Mouse (Mus musculus) G1E (cell line): ENCODE data around the gene Adgrb3. TPM values are rescaled to one million over a fixed set of nuclear protein-coding genes. Genes with fewer than 3 reads are reported as not detected.

Source experiments
- ATAC-seq: 2 replicates; pipeline ENCODE4 v1.8.0; 2016; ENCODE audit warnings: mild to moderate bottlenecking; ENCODE audit not compliant: insufficient number of reproducible peaks, poor library complexity, low FRiP score, severe bottlenecking; ENCODE audit errors: extremely low read depth
- DNase-seq: peaks from one replicate; pipeline ENCODE4 v3.0.0; 2012; ENCODE audit warnings: low spot score
- H3K27me3 ChIP-seq: 2 replicates; pipeline ENCODE4 v1.6.1; 2012; ENCODE audit warnings: mild to moderate bottlenecking, low read length, inconsistent platforms; ENCODE audit not compliant: insufficient read depth
- H3K36me3 ChIP-seq: replicated peaks from 2 replicates; pipeline ENCODE3; 2012; ENCODE audit warnings: mild to moderate bottlenecking, inconsistent platforms
- H3K4me1 ChIP-seq: 2 replicates; pipeline ENCODE4 v1.6.1; 2012; ENCODE audit warnings: low read depth, low read length, inconsistent platforms, mixed read lengths; ENCODE audit not compliant: insufficient read depth
- H3K4me3 ChIP-seq: 2 replicates; pipeline ENCODE4 v1.5.1; 2012; ENCODE audit warnings: low read depth, mild to moderate bottlenecking, inconsistent platforms, low read length, moderate library complexity, mixed read lengths
- H3K9me3 ChIP-seq: replicated peaks from 2 replicates; pipeline ENCODE4 v1.6.1; 2012; ENCODE audit warnings: inconsistent platforms
- CTCF ChIP-seq: IDR thresholded peaks from 2 replicates; pipeline ENCODE4 v1.5.1; 2012; ENCODE audit warnings: low read depth, low read length, inconsistent platforms, mixed read lengths
- GATA1 ChIP-seq: IDR thresholded peaks from 2 replicates; pipeline ENCODE4 v1.6.1; 2012; ENCODE audit warnings: borderline replicate concordance, low read length, inconsistent platforms, mixed read lengths
- GATA2 ChIP-seq: IDR thresholded peaks from 2 replicates; pipeline ENCODE4 v1.6.1; 2012; ENCODE audit warnings: low read depth, low read length, inconsistent platforms, borderline replicate concordance
- POLR2AphosphoS5 ChIP-seq: IDR thresholded peaks from 2 replicates; pipeline ENCODE4 v1.6.1; 2012; ENCODE audit warnings: low read depth, low read length, inconsistent platforms; ENCODE audit not compliant: insufficient replicate concordance
- TAL1 ChIP-seq: conservative IDR thresholded peaks from 2 replicates; pipeline ENCODE4 v1.6.1; 2012; ENCODE audit warnings: low read depth, low read length, inconsistent platforms, mixed read lengths
- polyA plus RNA-seq: library from polyadenylated mRNA; stranded (reverse); fragments of >175 nt; gene quantifications from 2 replicates; pipeline ENCODE4 v1.2.3, GENCODE M21; 2012
- total RNA-seq, 2 experiments: library from RNA; stranded (forward) in 1 of 2; stranded (reverse) in 1 of 2; fragments of 200-1000 nt in 1 of 2; fragments of >200 nt in 1 of 2; fragmentation: Nextera tagmentation in 1 of 2; gene quantifications; 2 replicates each; pipeline ENCODE4 v1.2.3; 2014 to 2017

The Adgrb3 gene
- total and polyA plus RNA-seq, 3 experiments: 0.55 TPM; not detected in 2

DNA sequence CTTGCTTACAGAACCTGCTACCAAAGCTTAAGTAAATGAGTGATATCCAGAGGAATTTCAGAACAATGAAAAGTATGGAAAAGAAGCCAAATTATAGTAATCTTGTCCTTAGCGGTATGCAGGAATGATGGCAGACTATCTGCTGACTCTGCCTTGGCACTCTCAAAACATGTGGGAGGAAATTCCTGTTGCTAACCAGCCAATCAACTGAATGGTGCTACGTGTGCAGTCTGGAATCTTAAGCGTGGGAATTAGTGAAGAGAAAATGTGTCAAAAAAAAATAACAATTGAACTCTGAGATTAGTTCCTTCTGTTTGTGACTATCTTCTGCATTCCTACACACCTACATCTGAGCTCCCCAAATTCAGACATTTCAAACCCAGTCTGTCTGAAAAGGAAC lies 683.3 kb downstream of the Adgrb3 start:
- Histone ChIP-seq H3K4me1 (no peaks in the 10 kb centered on the region), H3K4me3 (no peak overlapping the region), H3K36me3 (no peaks in the 10 kb centered on the region), H3K27me3 (no peaks in the 10 kb centered on the region), H3K9me3 (peaks cover 2% of the 10 kb centered on the region; the same call in 1 of the 2 replicates)
- TF ChIP-seq GATA2 (no peak), TAL1 (no peak), GATA1 (no peak), POLR2AphosphoS5 (no peak), CTCF (no peak)
- DNase-seq (no peak), ATAC-seq (no peak)

DNA sequence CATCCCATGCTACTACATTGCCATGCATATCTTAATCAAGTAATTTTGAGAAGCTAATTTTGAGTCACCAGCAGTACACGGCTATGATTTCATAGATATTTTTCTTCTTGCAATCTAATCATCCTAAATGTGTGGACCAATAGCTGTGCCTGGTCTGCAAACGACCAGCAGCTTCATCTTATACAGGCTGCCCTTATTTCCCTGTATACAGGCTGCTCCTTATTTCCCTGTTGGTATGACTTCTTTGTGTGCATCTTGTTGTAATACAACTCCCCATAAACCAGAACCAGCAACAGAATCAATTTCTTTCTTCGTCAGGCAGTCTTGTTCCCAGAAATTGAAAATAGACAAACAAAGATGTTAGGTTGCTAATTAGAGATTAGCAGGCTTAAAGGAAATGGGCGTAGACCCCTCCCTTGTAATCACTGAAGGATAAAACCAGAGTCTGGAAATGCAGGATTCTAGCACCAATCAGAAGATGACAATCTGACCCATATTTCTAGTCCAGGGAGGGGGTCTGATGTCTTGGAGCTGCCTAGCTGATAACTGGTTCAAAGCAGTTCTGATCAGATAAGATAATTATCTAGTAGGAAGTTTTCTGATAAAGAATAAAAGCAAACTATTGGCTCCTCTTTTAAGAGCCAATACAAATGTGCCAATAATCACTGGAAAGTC lies 697.2 kb downstream of the Adgrb3 start:
- DNase-seq (no peak), ATAC-seq (no peak)
- H3K4me1 ChIP-seq: no peaks in the 10 kb centered on the region
- no peaks in the 10 kb centered on the region for H3K36me3 ChIP-seq
- TF ChIP-seq TAL1: no peak
- no peak for TF ChIP-seq CTCF
- TF ChIP-seq POLR2AphosphoS5: no peak
- no peak for TF ChIP-seq GATA1
- TF ChIP-seq GATA2: no peak
- peaks cover 5% of the 10 kb centered on the region for H3K9me3 ChIP-seq
- H3K27me3 ChIP-seq: no peaks in the 10 kb centered on the region
- no peak overlapping the region for H3K4me3 ChIP-seq

DNA sequence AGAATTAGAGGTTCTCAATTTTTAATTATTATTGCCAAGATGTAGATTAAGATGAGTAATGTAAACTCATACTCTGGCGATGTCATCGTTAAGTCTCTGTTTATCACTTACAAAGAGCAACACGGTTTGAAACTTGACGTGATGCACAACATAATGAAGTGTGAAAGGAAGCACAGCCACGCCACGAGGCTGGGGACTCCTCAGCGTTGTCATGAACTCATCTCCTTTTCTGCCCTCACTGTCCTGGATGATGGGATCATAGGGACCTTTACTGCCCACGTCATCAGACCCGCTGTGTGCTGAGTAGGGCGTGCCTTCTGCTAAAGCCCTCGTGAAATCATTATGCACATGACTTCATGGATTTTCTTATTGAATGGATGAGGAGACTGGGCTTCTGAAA lies 714.0 kb downstream of the Adgrb3 start:
- ATAC-seq (no peak), DNase-seq (no peak)
- no peaks in the 10 kb centered on the region for H3K36me3 ChIP-seq
- H3K9me3 ChIP-seq: peaks cover 8% of the 10 kb centered on the region
- TF ChIP-seq POLR2AphosphoS5 (no peak), CTCF (no peak), GATA2 (no peak), TAL1 (no peak), GATA1 (no peak)
- H3K27me3 ChIP-seq: no peaks in the 10 kb centered on the region
- no peak overlapping the region for H3K4me3 ChIP-seq
- H3K4me1 ChIP-seq: no peaks in the 10 kb centered on the region

DNA sequence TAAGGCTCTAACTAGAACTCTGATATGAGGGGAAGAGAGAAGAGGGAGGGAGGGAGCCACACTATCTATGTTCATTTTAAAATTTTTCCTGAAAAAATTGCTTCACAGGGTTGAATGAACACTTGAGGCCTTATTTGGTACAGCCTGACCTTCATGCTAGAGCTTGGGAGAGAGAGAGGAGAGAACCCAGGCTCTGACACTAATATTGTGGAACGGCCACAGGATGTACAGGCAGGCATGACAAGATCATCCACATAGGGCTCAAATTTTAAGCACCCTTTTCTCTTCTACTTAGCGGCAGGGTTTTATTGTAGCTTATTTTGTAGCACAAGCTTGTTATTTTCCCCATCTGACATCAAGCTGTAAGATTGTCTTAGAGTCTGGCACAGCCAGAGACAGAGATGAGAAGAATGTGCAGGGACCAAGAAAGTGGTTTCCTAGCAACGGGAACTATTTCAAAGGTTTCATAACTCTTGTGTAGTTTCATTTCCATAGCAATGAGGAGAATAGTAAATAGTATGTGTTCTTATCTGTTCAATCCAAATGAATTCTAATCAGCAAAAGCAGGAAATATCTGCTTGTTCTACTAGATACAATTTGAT lies 721.9 kb downstream of the Adgrb3 start:
- DNase-seq: no peak
- H3K9me3 ChIP-seq: peaks cover 15% of the 10 kb centered on the region
- no peak for TF ChIP-seq GATA1
- no peak for TF ChIP-seq GATA2
- TF ChIP-seq POLR2AphosphoS5: no peak
- no peaks in the 10 kb centered on the region for H3K27me3 ChIP-seq
- H3K4me3 ChIP-seq: no peak overlapping the region
- ATAC-seq: no peak
- H3K4me1 ChIP-seq: no peaks in the 10 kb centered on the region
- no peaks in the 10 kb centered on the region for H3K36me3 ChIP-seq

DNA sequence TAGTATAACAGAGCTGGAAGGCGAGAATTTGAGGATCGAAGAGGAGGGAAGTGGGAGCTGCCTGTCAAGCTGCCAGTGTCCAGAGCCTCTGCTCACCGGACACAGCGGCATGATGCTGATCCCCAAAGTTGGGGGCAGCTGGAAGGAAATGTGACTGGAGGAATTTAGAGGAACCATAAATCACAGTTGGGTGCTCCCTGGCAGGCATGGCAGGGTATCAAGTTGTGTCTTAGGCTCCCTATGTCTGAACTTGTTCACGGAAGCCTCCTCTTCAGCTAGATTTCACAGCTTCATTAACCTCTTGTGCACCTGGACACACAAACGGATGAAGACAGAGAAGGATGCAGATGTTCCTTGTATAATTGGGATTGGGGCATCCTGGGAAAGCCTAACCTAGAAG lies 722.8 kb downstream of the Adgrb3 start:
- H3K4me3 ChIP-seq: no peak overlapping the region
- no peak for TF ChIP-seq POLR2AphosphoS5
- no peak for TF ChIP-seq CTCF
- TF ChIP-seq GATA1: no peak
- no peak for TF ChIP-seq TAL1
- no peak for TF ChIP-seq GATA2
- no peaks in the 10 kb centered on the region for H3K4me1 ChIP-seq
- ATAC-seq: no peak
- H3K9me3 ChIP-seq: peaks cover 15% of the 10 kb centered on the region
- DNase-seq: no peak
- H3K27me3 ChIP-seq: no peaks in the 10 kb centered on the region
- no peaks in the 10 kb centered on the region for H3K36me3 ChIP-seq

DNA sequence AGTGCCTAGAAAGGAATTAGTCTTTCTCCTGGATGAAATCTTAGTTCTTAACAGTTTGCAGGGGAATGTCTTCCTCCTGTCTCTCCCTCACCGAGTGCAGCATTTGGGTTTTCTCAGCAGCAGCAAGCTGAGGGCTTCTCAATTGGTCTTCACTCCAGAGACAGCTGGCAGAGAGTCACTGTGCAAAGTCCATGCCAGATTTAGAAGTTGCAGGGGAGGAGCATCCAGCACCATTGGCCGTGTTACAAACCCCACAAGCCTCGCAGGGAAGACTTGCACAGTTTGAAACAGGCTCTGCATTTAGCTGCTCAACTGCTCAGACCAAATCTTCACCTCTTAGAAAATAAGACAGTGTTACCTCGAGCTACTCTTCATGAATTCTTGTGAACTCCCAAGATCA lies 724.1 kb downstream of the Adgrb3 start:
- TF ChIP-seq GATA2: no peak
- no peak overlapping the region for H3K4me3 ChIP-seq
- DNase-seq: no peak
- no peak for ATAC-seq
- no peaks in the 10 kb centered on the region for H3K4me1 ChIP-seq
- no peaks in the 10 kb centered on the region for H3K36me3 ChIP-seq
- H3K27me3 ChIP-seq: no peaks in the 10 kb centered on the region
- peaks cover 15% of the 10 kb centered on the region for H3K9me3 ChIP-seq
